Mouse (Mus musculus): ENCODE data around the gene Rad51d. TPM values are rescaled to one million over a fixed set of nuclear protein-coding genes. Genes with fewer than 3 reads are reported as not detected.

Rad51d gene
- polyA plus RNA-seq, 1 experiment from 2014 or later = 10.0 TPM

GRCm38 (mm10) chr11:82889524-82890341 is 681 bp downstream of the Rad51d start:
- H3K27ac ChIP-seq = peak overlapping the region; percentile 68
- H3K4me3 ChIP-seq = peak overlapping the region; percentile 67
- ATAC-seq = peak; percentile 61
- H3K27me3 ChIP-seq (replicated peaks) = peaks cover 15% of the 10 kb centered on the region; the same call in 1 of the 2 replicates
- H3K36me3 ChIP-seq = no peaks in the 10 kb centered on the region
- H3K4me1 ChIP-seq = peaks cover 25% of the 10 kb centered on the region
- no peaks in the 10 kb centered on the region for H3K9me3 ChIP-seq (replicated peaks)
- 4% methylated on average over 31 of the region's 31 CpGs for WGBS (ENCODE audit: insufficient replicate concordance)
- peak overlapping the region; percentile 84 for H3K9ac ChIP-seq
- H3K4me2 ChIP-seq = peak overlapping the region; percentile 94

- Histone ChIP-seq H3K4me3 (no peak overlapping the region), H3K36me3 (no peaks in the 10 kb centered on the region), H3K27ac (no peak overlapping the region), H3K27me3 (replicated peaks) (peaks cover 15% of the 10 kb centered on the region; the same call in 1 of the 2 replicates), H3K9me3 (replicated peaks) (no peaks in the 10 kb centered on the region), H3K9ac (peak overlapping the region; percentile 45), H3K4me2 (peak overlapping the region; percentile 94), H3K4me1 (peaks cover 25% of the 10 kb centered on the region)
- 59% methylated on average over 10 of the region's 10 CpGs for WGBS (ENCODE audit: insufficient replicate concordance)
- ATAC-seq = no peak
Observed at GRCm38 (mm10) chr11:82888491-82888946, 1.9 kb downstream of the Rad51d start.

- H3K27me3 ChIP-seq (replicated peaks) = 0 out of 2 replicates have a peak, but pooled peaks cover 2% of the 10 kb centered on the region
- H3K9ac ChIP-seq = no peak overlapping the region
- peaks cover 18% of the 10 kb centered on the region for H3K36me3 ChIP-seq
- no peak overlapping the region for H3K4me2 ChIP-seq
- H3K4me3 ChIP-seq = no peak overlapping the region
- no peak overlapping the region for H3K27ac ChIP-seq
- 71% methylated on average over 3 of the region's 3 CpGs for whole genome bisulfite sequencing (ENCODE audit: insufficient replicate concordance)
- peaks cover 25% of the 10 kb centered on the region for H3K4me1 ChIP-seq
- no peak for ATAC-seq
- H3K9me3 ChIP-seq (replicated peaks) = no peaks in the 10 kb centered on the region
Observed at GRCm38 (mm10) chr11:82886559-82886958, 3.9 kb downstream of the Rad51d start.

GRCm38 (mm10) chr11:82883180-82883579 is 7.2 kb downstream of the Rad51d start:
- H3K27me3 ChIP-seq (replicated peaks) = no peaks in the 10 kb centered on the region
- no peak overlapping the region for H3K4me2 ChIP-seq
- WGBS (ENCODE audit: insufficient replicate concordance) = 81% methylated on average over 8 of the region's 8 CpGs
- H3K9me3 ChIP-seq (replicated peaks) = no peaks in the 10 kb centered on the region
- peaks cover 33% of the 10 kb centered on the region for H3K36me3 ChIP-seq
- peaks cover 5% of the 10 kb centered on the region for H3K4me1 ChIP-seq
- H3K4me3 ChIP-seq = no peak overlapping the region
- no peak for ATAC-seq
- no peak overlapping the region for H3K27ac ChIP-seq
- H3K9ac ChIP-seq = no peak overlapping the region

- Histone ChIP-seq H3K27ac (no peak overlapping the region), H3K4me3 (no peak overlapping the region), H3K36me3 (peaks cover 31% of the 10 kb centered on the region), H3K27me3 (replicated peaks) (no peaks in the 10 kb centered on the region), H3K4me2 (no peak overlapping the region), H3K4me1 (peaks cover 16% of the 10 kb centered on the region), H3K9me3 (replicated peaks) (no peaks in the 10 kb centered on the region), H3K9ac (no peak overlapping the region)
- ATAC-seq = no peak
- 74% methylated on average over 7 of the region's 7 CpGs for WGBS (ENCODE audit: insufficient replicate concordance)
Observed at GRCm38 (mm10) chr11:82877726-82878344, 12.6 kb downstream of the Rad51d start.

- 71% methylated on average over 5 of the region's 5 CpGs for WGBS (ENCODE audit: insufficient replicate concordance)
- Histone ChIP-seq H3K9ac (no peak overlapping the region), H3K36me3 (peaks cover 17% of the 10 kb centered on the region), H3K27me3 (replicated peaks) (no peaks in the 10 kb centered on the region), H3K4me1 (peaks cover 16% of the 10 kb centered on the region), H3K4me3 (no peak overlapping the region), H3K9me3 (replicated peaks) (no peaks in the 10 kb centered on the region), H3K4me2 (peak overlapping the region; percentile 45; the same call in 1 of the 2 replicates), H3K27ac (peak overlapping the region; percentile 70; the same call in 1 of the 2 replicates)
- ATAC-seq = no peak
Observed at GRCm38 (mm10) chr11:82875631-82876030, 14.8 kb downstream of the Rad51d start.

- peak; percentile 19; the same call in 1 of the 2 replicates for ATAC-seq
- H3K27ac ChIP-seq = peak overlapping the region; percentile 70
Observed at GRCm38 (mm10) chr11:82874924-82875323, 15.5 kb downstream of the Rad51d start.

GRCm38 (mm10) chr11:82871031-82871446 is 19.4 kb downstream of the Rad51d start, which contains the start of gene Rffl:
TSS of gene Rffl (minus strand) at chr11:82871210.
- Histone ChIP-seq H3K36me3 (0 out of 2 replicates have a peak, but pooled peaks cover 5% of the 10 kb centered on the region), H3K27ac (peak within 1 kb of the TSS; percentile 92), H3K9me3 (replicated peaks) (no peaks in the 10 kb centered on the region), H3K27me3 (replicated peaks) (no peaks in the 10 kb centered on the region), H3K4me2 (peak within 1 kb of the TSS; percentile 62), H3K4me3 (peak within 1 kb of the TSS; percentile 99), H3K4me1 (peaks cover 56% of the 10 kb centered on the region), H3K9ac (peak within 1 kb of the TSS; percentile 97)
- 1% methylated on average over 43 of the region's 43 CpGs for WGBS (ENCODE audit: insufficient replicate concordance)
- ATAC-seq = peak; percentile 86

More at GRCm38 (mm10) chr11:82874924-82875323, 15.5 kb downstream of the Rad51d start:
- 18% methylated on average over 5 of the region's 5 CpGs for WGBS (ENCODE audit: insufficient replicate concordance)
- peaks cover 14% of the 10 kb centered on the region for H3K36me3 ChIP-seq
- H3K4me3 ChIP-seq = peak overlapping the region; percentile 30; the same call in 1 of the 2 replicates
- H3K4me1 ChIP-seq = peaks cover 18% of the 10 kb centered on the region
- no peaks in the 10 kb centered on the region for H3K9me3 ChIP-seq (replicated peaks)
- no peak overlapping the region for H3K9ac ChIP-seq
- H3K27me3 ChIP-seq (replicated peaks) = no peaks in the 10 kb centered on the region
- H3K4me2 ChIP-seq = peak overlapping the region; percentile 45

GRCm38 (mm10) chr11:82870173-82871030 is 20.0 kb downstream of the Rad51d start:
- Histone ChIP-seq H3K4me1 (peaks cover 56% of the 10 kb centered on the region), H3K4me3 (peak overlapping the region; percentile 99), H3K27me3 (replicated peaks) (no peaks in the 10 kb centered on the region), H3K9ac (peak overlapping the region; percentile 97), H3K36me3 (0 out of 2 replicates have a peak, but pooled peaks cover 5% of the 10 kb centered on the region), H3K27ac (peak overlapping the region; percentile 92), H3K4me2 (peak overlapping the region; percentile 62), H3K9me3 (replicated peaks) (no peaks in the 10 kb centered on the region)
- ATAC-seq = peak; percentile 59
- WGBS (ENCODE audit: insufficient replicate concordance) = under 1% methylated on average over 36 of the region's 36 CpGs

GRCm38 (mm10) chr11:82869506-82870172 is 20.8 kb downstream of the Rad51d start:
- no peaks in the 10 kb centered on the region for H3K27me3 ChIP-seq (replicated peaks)
- peaks cover 56% of the 10 kb centered on the region for H3K4me1 ChIP-seq
- peak overlapping the region; percentile 97 for H3K9ac ChIP-seq
- peak overlapping the region; percentile 99 for H3K4me3 ChIP-seq
- 37% methylated on average over 9 of the region's 9 CpGs for WGBS (ENCODE audit: insufficient replicate concordance)
- peak overlapping the region; percentile 62 for H3K4me2 ChIP-seq
- H3K27ac ChIP-seq = peak overlapping the region; percentile 92
- H3K36me3 ChIP-seq = peaks cover 7% of the 10 kb centered on the region; the same call in 1 of the 2 replicates
- no peaks in the 10 kb centered on the region for H3K9me3 ChIP-seq (replicated peaks)
- ATAC-seq = no peak

GRCm38 (mm10) chr11:82867956-82868355 is 22.5 kb downstream of the Rad51d start:
- Histone ChIP-seq H3K4me1 (peaks cover 68% of the 10 kb centered on the region), H3K4me3 (peak overlapping the region; percentile 22), H3K4me2 (peak overlapping the region; percentile 62), H3K9ac (peak overlapping the region; percentile 49), H3K9me3 (replicated peaks) (no peaks in the 10 kb centered on the region), H3K36me3 (peaks cover 11% of the 10 kb centered on the region), H3K27me3 (replicated peaks) (no peaks in the 10 kb centered on the region), H3K27ac (peak overlapping the region; percentile 64)
- ATAC-seq = no peak
- 39% methylated on average over 5 of the region's 5 CpGs for WGBS (ENCODE audit: insufficient replicate concordance)

Data from liver, embryonic 12.5 days (tissue).